In genomic region chr9:67818668-67818950, GRCm38 (mm10) we compare ENCODE assay signal across 23 mouse cellular contexts. TPM values are rescaled to one million over a fixed set of nuclear protein-coding genes. Genes with fewer than 3 reads are reported as not detected.
DNase-seq lines count a peak whose midpoint lies in the region; ATAC-seq lines count a peak whose summit lies in the region.
"Had no signal": no experiment of that assay in that cellular context is flagged by ENCODE, and none has a peak within 500 bp of the region (broad histone marks: within the 10 kb centered on the region; RNA-seq: fewer than 3 reads in every experiment).

No protein-coding gene starts in this region.

- H3K4me2 ChIP-seq in heart, embryonic 11.5 days, result no peak overlapping the region
- H3K4me2 ChIP-seq in heart, embryonic 15.5 days, result no peak overlapping the region
- H3K4me2 ChIP-seq: embryonic facial prominence, embryonic 12.5 days; forebrain, embryonic 15.5 days; hindbrain, embryonic 15.5 days had no signal

- no peak overlapping the region for H3K4me3 ChIP-seq in heart, embryonic 11.5 days (ENCODE audit: low read depth, low read length)
- no peak overlapping the region for H3K4me3 ChIP-seq in heart, embryonic 15.5 days
- no peak overlapping the region for H3K4me3 ChIP-seq in limb, embryonic 10.5 days
- H3K4me3 ChIP-seq: embryonic facial prominence, embryonic 12.5 days; forebrain, embryonic 15.5 days; hindbrain, embryonic 15.5 days had no signal

- peak overlapping the region; percentile 93 for H3K27ac ChIP-seq in heart, embryonic 11.5 days (ENCODE audit: low read depth, low read length)
- peak overlapping the region; percentile 78 for H3K27ac ChIP-seq in heart, embryonic 15.5 days
- H3K27ac ChIP-seq in limb, embryonic 10.5 days, result no peak overlapping the region
- H3K27ac ChIP-seq: embryonic facial prominence, embryonic 12.5 days; forebrain, embryonic 15.5 days; hindbrain, embryonic 15.5 days; kidney, postnatal 0 days had no signal

- no peaks in the 10 kb centered on the region for H3K36me3 ChIP-seq in heart, embryonic 11.5 days (ENCODE audit: control insufficient read depth, insufficient read depth, low read length)
- H3K36me3 ChIP-seq in heart, embryonic 15.5 days, result no peaks in the 10 kb centered on the region
- no peaks in the 10 kb centered on the region for H3K36me3 ChIP-seq in limb, embryonic 10.5 days
- H3K36me3 ChIP-seq: embryonic facial prominence, embryonic 12.5 days; forebrain, embryonic 15.5 days; hindbrain, embryonic 15.5 days had no signal

- H3K4me1 ChIP-seq in heart, embryonic 11.5 days (ENCODE audit: control insufficient read depth, insufficient read depth, low read length), result peaks cover 18% of the 10 kb centered on the region
- H3K4me1 ChIP-seq in heart, embryonic 15.5 days (replicated peaks), result peaks cover 43% of the 10 kb centered on the region
- peaks cover 32% of the 10 kb centered on the region for H3K4me1 ChIP-seq in limb, embryonic 10.5 days

- H3K9me3 ChIP-seq in heart, embryonic 11.5 days (replicated peaks; ENCODE audit: control insufficient read depth, low read length), result no peaks in the 10 kb centered on the region
- H3K9me3 ChIP-seq in heart, embryonic 15.5 days (replicated peaks), result no peaks in the 10 kb centered on the region
- H3K9me3 ChIP-seq in limb, embryonic 10.5 days (replicated peaks), result no peaks in the 10 kb centered on the region
- H3K9me3 ChIP-seq: embryonic facial prominence, embryonic 12.5 days; forebrain, embryonic 15.5 days; hindbrain, embryonic 15.5 days had no signal

- 42% methylated on average over 4 of the region's 4 CpGs for WGBS in heart, embryonic 11.5 days (ENCODE audit: insufficient replicate concordance)
- WGBS in heart, embryonic 15.5 days, result 35% methylated on average over 4 of the region's 4 CpGs
- WGBS in limb, embryonic 10.5 days, result 85% methylated on average over 4 of the region's 4 CpGs

- no peak for DNase-seq in heart, postnatal 36 days
- DNase-seq in heart, postnatal 25 days (ENCODE audit: low spot score), result no peak
- DNase-seq in retina, postnatal 1 day, result peak; percentile 74
- DNase-seq in retina, embryonic 14.5 days (ENCODE audit: low spot score), result no peak
- no peak for DNase-seq in limb, embryonic 10.5 days (ENCODE audit: low spot score)
- DNase-seq: adrenal gland, postnatal 14 days; cerebellum, adult 11-12 months; cerebellum, adult 9-10 months; cerebellum, postnatal 25 days; gastrocnemius, postnatal 10 days; kidney, adult 2 months had no signal

- no peak for ATAC-seq in heart, embryonic 11.5 days (replicated peaks; ENCODE audit: insufficient number of reproducible peaks, low FRiP score, low TSS enrichment)
- no peak for ATAC-seq in heart, embryonic 15.5 days (replicated peaks; ENCODE audit: insufficient number of reproducible peaks, insufficient read depth, low FRiP score, low read depth)
- ATAC-seq: activated CD4-positive, CD25-positive, alpha-beta regulatory T cell, adult 4 months; forebrain, embryonic 15.5 days; intestine, embryonic 16.5 days had no signal

- intact Hi-C loops in heart, postnatal 36 days (cut with DNase I), result no loop called here
- intact Hi-C loops in heart, postnatal 25 days (cut with DNase I), result no loop called here

- no peak overlapping the region; the same call in 1 of the 2 replicates for H3K9ac ChIP-seq in heart, embryonic 11.5 days (ENCODE audit: low read depth, low read length)
- no peak overlapping the region for H3K9ac ChIP-seq in heart, embryonic 15.5 days
- H3K9ac ChIP-seq: embryonic facial prominence, embryonic 12.5 days; forebrain, embryonic 15.5 days; hindbrain, embryonic 15.5 days had no signal

- H3K27me3 ChIP-seq in heart, embryonic 11.5 days (ENCODE audit: control insufficient read depth, insufficient read depth, low read length), result no peaks in the 10 kb centered on the region
- H3K27me3 ChIP-seq in heart, embryonic 15.5 days, result no peaks in the 10 kb centered on the region
- no peaks in the 10 kb centered on the region for H3K27me3 ChIP-seq in limb, embryonic 10.5 days (ENCODE audit: low read depth, poor library complexity, severe bottlenecking)
- H3K27me3 ChIP-seq: embryonic facial prominence, embryonic 12.5 days; forebrain, embryonic 15.5 days; hindbrain, embryonic 15.5 days had no signal

RNA-seq across cellular contexts. Expression of gene C2cd4a, which starts 13.5 kb away (rescaled TPM):
- polyA plus RNA-seq in heart, embryonic 11.5 days (2014; fragmentation: Nextera tagmentation; extraction: Ambion mirVana), result 0.21 and 0.56 TPM in 2 replicates
- not detected for total RNA-seq in heart, postnatal 36 days (2021)
- polyA plus RNA-seq in heart, embryonic 15.5 days (2015; fragmentation: Nextera tagmentation; extraction: Ambion mirVana), result 0.09 TPM in 1 of 2 replicates, not detected in the other
- not detected for total RNA-seq in heart, postnatal 25 days (2021)
- polyA plus RNA-seq in limb, embryonic 10.5 days (2016; fragmentation: Nextera tagmentation; extraction: Ambion mirVana), result 0.31 and 0.33 TPM in 2 replicates
- total RNA-seq: adrenal gland, adult 18-20 months; adrenal gland, postnatal 14 days; ES-E14 had no signal
- polyA plus RNA-seq: activated CD4-positive, CD25-positive, alpha-beta regulatory T cell, adult 4 months; gonadal fat pad, adult 2 months; hindbrain, embryonic 11.5 days had no signal

RNA-seq across cellular contexts. Expression of gene Vps13c, which starts 21.6 kb away (rescaled TPM):
- 5.4 and 9.8 TPM in 2 replicates for polyA plus RNA-seq in heart, embryonic 11.5 days (2014; fragmentation: Nextera tagmentation; extraction: Ambion mirVana)
- 10 to 100 TPM; 48.0 to 48.6 TPM for total RNA-seq in heart, postnatal 36 days (2021)
- 3.6 and 4.7 TPM in 2 replicates for polyA plus RNA-seq in heart, embryonic 15.5 days (2015; fragmentation: Nextera tagmentation; extraction: Ambion mirVana)
- total RNA-seq in heart, postnatal 25 days (2021), result 10 to 100 TPM; 39.9 to 44.4 TPM
- 2.3 and 2.7 TPM in 2 replicates for polyA plus RNA-seq in limb, embryonic 10.5 days (2016; fragmentation: Nextera tagmentation; extraction: Ambion mirVana)

RNA-seq across cellular contexts. Expression of gene C2cd4b, which starts 59.4 kb away (rescaled TPM):
- polyA plus RNA-seq in heart, embryonic 11.5 days (2014; fragmentation: Nextera tagmentation; extraction: Ambion mirVana), result 2.0 and 2.6 TPM in 2 replicates
- total RNA-seq in heart, postnatal 36 days (2021), result 1 to 10 TPM; 1.2 to 1.4 TPM
- polyA plus RNA-seq in heart, embryonic 15.5 days (2015; fragmentation: Nextera tagmentation; extraction: Ambion mirVana), result 1.1 TPM in 2 replicates
- 1 to 10 TPM; 1.6 to 1.9 TPM for total RNA-seq in heart, postnatal 25 days (2021)
- polyA plus RNA-seq in limb, embryonic 10.5 days (2016; fragmentation: Nextera tagmentation; extraction: Ambion mirVana), result 0.14 TPM in 1 of 2 replicates, not detected in the other
- polyA plus RNA-seq: activated CD4-positive, CD25-positive, alpha-beta regulatory T cell, adult 4 months; hindbrain, embryonic 11.5 days; intestine, embryonic 16.5 days; kidney, adult 2 months had no signal
